Mouse (Mus musculus) 416B (cell line): Measurements from ENCODE around the gene Rhoh.

Experiments
- DNase-seq: peaks from one replicate; pipeline ENCODE4 v3.0.0; 2011; ENCODE audit warnings: low read depth

Rhoh gene

GRCm38 (mm10) chr5:65861154-65861944, at the start of gene Rhoh:
Gene Rhoh (plus strand): TSS chr5:65861213.
- DNase-seq = no peak

GRCm38 (mm10) chr5:65823601-65824133, 37.3 kb upstream of the Rhoh start:
- DNase-seq = peak; percentile 75

- no peak for DNase-seq
Measured at GRCm38 (mm10) chr5:65826476-65826875, 34.5 kb upstream of the Rhoh start.

GRCm38 (mm10) chr5:65827102-65827501, 33.9 kb upstream of the Rhoh start:
- no peak for DNase-seq

- DNase-seq = no peak
Measured at GRCm38 (mm10) chr5:65828261-65828660, 32.8 kb upstream of the Rhoh start.

- DNase-seq = no peak
Measured at GRCm38 (mm10) chr5:65829059-65829458, 32.0 kb upstream of the Rhoh start.

- peak; percentile 93 for DNase-seq
Measured at GRCm38 (mm10) chr5:65831917-65832618, 28.9 kb upstream of the Rhoh start.

- no peak for DNase-seq
Measured at GRCm38 (mm10) chr5:65833092-65833491, 27.9 kb upstream of the Rhoh start.

GRCm38 (mm10) chr5:65833766-65834498, 27.1 kb upstream of the Rhoh start:
- DNase-seq = no peak

GRCm38 (mm10) chr5:65838053-65838452, 23.0 kb upstream of the Rhoh start:
- DNase-seq = no peak

GRCm38 (mm10) chr5:65842947-65843346, 18.1 kb upstream of the Rhoh start:
- DNase-seq = no peak

- DNase-seq = no peak
Measured at GRCm38 (mm10) chr5:65846534-65846933, 14.5 kb upstream of the Rhoh start.

- DNase-seq = no peak
Measured at GRCm38 (mm10) chr5:65846958-65847357, 14.1 kb upstream of the Rhoh start.

GRCm38 (mm10) chr5:65847656-65848055, 13.4 kb upstream of the Rhoh start:
- DNase-seq = no peak

- DNase-seq = no peak
Measured at GRCm38 (mm10) chr5:65850765-65851164, 10.2 kb upstream of the Rhoh start.

GRCm38 (mm10) chr5:65854786-65855191, 6.2 kb upstream of the Rhoh start:
- DNase-seq = no peak

- no peak for DNase-seq
Measured at GRCm38 (mm10) chr5:65855571-65855970, 5.4 kb upstream of the Rhoh start.

GRCm38 (mm10) chr5:65856591-65857411, 4.2 kb upstream of the Rhoh start:
- DNase-seq = no peak

GRCm38 (mm10) chr5:65857935-65858334, 3.1 kb upstream of the Rhoh start:
- no peak for DNase-seq

- DNase-seq = no peak
Measured at GRCm38 (mm10) chr5:65858355-65858754, 2.7 kb upstream of the Rhoh start.

GRCm38 (mm10) chr5:65858898-65859297, 2.1 kb upstream of the Rhoh start:
- no peak for DNase-seq

GRCm38 (mm10) chr5:65859396-65859795, 1.6 kb upstream of the Rhoh start:
- DNase-seq = no peak
